Mouse (Mus musculus) thymus, adult 2 months (tissue): ENCODE measurements around the gene 4931428F04Rik.

Source experiments
- CTCF ChIP-seq: fragments of 200-500 bp; IDR thresholded peaks from 2 replicates; pipeline ENCODE4 v1.5.1; 2012; ENCODE audit warnings: mild to moderate bottlenecking, control low read depth, low read length, moderate library complexity, borderline replicate concordance; ENCODE audit not compliant: control insufficient read depth, poor library complexity, insufficient read depth; ENCODE audit errors: extremely low read depth
- POLR2A ChIP-seq: fragments of 200-500 bp; IDR thresholded peaks from 2 replicates; pipeline ENCODE4 v1.6.1; 2012; ENCODE audit warnings: mild to moderate bottlenecking, low read length, control low read depth, moderate library complexity; ENCODE audit not compliant: control insufficient read depth, poor library complexity, insufficient read depth; ENCODE audit errors: extremely low read depth

DNA sequence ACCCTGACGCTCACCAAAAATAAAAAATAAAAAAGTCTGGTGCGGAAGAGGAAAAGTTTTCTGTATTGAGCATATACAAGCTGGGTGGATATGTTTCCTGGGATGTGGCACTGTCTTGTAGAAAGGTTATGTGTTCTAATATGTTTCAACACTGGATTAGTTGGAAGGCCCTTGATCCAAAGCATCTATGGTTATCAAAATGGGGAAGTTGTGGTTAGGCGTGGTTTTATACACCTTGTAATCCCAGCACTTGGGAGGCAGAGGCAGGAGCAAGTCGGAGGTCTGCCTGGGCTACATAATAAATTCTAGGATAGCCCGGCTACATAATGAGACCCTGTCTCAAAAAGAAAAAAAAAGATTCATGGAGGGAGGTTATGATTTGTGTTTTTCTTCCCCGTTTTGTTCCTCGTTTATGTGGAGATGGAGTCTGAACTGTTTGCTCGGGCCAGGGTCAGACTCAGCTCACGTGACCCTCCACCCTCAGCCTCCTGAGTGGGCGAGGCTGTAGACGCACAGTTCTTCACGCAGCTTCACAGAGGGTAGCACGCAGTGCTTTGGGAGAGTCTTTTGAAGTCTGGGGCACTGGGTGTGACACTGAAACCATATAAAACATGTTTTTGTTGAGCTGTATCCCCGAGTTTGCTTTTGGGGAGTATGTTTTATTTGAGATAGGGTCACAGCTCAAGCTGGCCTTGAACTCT is 52.1 kb downstream of the 4931428F04Rik start:
- TF ChIP-seq CTCF (no peak), POLR2A (no peak)
